Mouse (Mus musculus) T-helper 2 cell (primary cell): ENCODE results near the gene Ntrk2.

Source experiments
- in situ Hi-C: fragments of 300-600 bp; cut with MboI, MseI; formaldehyde crosslinking; loops from one replicate; pipeline ENCODE4 v1.15.1; 2025; ENCODE audit warnings: high pct_unique_total_duplicates

Ntrk2 gene

GRCm38 (mm10) chr13:58806397-58806892 is at the start of gene Ntrk2:
TSS of gene Ntrk2 (plus strand) at chr13:58806569.
- in situ Hi-C loops = no loop called here

- in situ Hi-C loops = no loop called here
These were observed 45.3 kb upstream of the Ntrk2 start for GRCm38 (mm10) chr13:58761003-58761630.

DNA sequence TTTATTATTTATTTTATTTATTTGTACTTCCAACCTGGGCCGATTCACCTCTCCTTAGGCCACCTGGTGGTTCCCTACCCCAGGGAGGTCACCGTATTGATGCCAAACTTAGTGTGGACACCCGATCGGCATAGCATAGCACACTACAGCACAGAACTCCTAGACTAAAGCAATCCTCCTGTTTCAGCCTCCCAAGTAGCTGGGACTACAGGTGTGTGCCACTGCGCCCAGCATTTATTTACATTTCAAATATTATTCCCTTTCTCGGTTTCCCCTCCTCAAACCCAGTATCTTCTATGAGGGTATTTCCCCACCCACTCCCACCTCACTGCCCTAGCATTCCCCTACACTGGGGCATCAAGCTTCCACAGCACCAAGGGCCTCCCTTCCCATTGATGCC is 38.1 kb upstream of the Ntrk2 start:
- in situ Hi-C loops = no loop called here

GRCm38 (mm10) chr13:58769438-58769837 is 36.9 kb upstream of the Ntrk2 start:
- in situ Hi-C loops = no loop called here

DNA sequence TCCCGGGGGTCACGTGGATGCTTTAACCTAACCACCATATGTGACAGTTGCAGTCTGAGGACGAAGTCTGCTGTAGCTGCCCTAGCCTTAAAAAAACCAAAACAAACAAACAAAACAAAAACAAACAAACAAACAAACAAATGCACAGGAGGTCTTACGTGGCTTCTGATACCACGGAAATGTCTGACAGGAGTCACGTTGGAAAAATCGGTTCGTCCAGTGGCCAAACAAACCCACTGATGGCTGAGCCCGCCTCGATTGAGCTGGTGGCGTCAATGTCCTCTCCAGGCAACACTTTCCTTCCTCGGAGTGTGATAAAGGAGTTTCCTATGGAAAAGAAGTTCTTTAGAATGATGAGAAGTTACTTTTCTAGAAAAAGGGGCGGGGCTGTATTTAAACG is 27.1 kb upstream of the Ntrk2 start:
- in situ Hi-C loops = no loop called here

- in situ Hi-C loops = no loop called here
These were observed 19.9 kb upstream of the Ntrk2 start for GRCm38 (mm10) chr13:58786476-58786875.

- in situ Hi-C loops = no loop called here
These were observed 15.6 kb upstream of the Ntrk2 start for GRCm38 (mm10) chr13:58790741-58791140.

GRCm38 (mm10) chr13:58797386-58797785 is 9.0 kb upstream of the Ntrk2 start:
- in situ Hi-C loops = no loop called here

- in situ Hi-C loops = no loop called here
These were observed 5.1 kb upstream of the Ntrk2 start for GRCm38 (mm10) chr13:58801291-58801690.

- in situ Hi-C loops = no loop called here
These were observed 2.5 kb upstream of the Ntrk2 start for GRCm38 (mm10) chr13:58803882-58804281.

GRCm38 (mm10) chr13:58805833-58806232 is 536 bp upstream of the Ntrk2 start:
- in situ Hi-C loops = no loop called here

GRCm38 (mm10) chr13:58806896-58807628 is 693 bp downstream of the Ntrk2 start:
- in situ Hi-C loops = no loop called here

GRCm38 (mm10) chr13:58807629-58808363 is 1.4 kb downstream of the Ntrk2 start:
- in situ Hi-C loops = no loop called here

DNA sequence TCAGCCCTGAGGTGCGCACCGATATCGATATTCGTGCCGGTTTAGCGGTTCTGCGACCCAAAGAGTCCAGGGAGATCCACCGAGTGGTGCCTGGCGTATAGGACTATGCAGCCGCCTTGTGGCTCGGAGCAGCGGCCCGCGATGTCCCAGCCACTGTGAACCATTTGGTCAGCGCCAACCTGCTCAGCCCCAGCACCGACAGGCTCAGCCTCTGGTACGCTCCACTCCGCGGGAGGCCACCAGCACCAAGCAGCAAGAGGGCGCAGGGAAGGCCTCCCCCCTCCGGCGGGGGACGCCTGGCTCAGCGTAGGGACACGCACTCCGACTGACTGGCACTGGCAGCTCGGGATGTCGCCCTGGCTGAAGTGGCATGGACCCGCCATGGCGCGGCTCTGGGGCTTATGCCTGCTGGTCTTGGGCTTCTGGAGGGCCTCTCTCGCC is 2.0 kb downstream of the Ntrk2 start:
- in situ Hi-C loops = no loop called here

DNA sequence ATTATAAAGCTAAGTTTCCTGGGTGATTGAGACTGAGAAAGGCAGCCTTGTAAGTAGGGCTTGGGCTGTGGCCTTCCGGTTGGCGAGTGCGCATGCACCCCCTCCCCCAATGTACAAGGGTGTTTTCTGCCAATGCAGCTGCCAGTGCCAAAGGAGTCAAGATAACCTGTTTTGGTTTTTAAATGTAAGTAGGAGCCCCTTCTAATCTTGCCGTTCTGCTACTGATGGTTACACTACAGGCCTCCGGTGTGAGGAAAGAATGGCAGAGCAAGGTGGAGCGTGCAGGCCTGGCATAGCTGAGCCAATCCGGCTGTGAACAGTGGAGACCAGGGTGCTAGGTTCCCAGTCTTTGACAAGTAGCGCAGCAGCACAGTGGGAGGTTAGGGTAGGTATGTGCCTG is 3.6 kb downstream of the Ntrk2 start:
- in situ Hi-C loops = no loop called here

GRCm38 (mm10) chr13:58824752-58825151 is 18.4 kb downstream of the Ntrk2 start:
- in situ Hi-C loops = no loop called here

DNA sequence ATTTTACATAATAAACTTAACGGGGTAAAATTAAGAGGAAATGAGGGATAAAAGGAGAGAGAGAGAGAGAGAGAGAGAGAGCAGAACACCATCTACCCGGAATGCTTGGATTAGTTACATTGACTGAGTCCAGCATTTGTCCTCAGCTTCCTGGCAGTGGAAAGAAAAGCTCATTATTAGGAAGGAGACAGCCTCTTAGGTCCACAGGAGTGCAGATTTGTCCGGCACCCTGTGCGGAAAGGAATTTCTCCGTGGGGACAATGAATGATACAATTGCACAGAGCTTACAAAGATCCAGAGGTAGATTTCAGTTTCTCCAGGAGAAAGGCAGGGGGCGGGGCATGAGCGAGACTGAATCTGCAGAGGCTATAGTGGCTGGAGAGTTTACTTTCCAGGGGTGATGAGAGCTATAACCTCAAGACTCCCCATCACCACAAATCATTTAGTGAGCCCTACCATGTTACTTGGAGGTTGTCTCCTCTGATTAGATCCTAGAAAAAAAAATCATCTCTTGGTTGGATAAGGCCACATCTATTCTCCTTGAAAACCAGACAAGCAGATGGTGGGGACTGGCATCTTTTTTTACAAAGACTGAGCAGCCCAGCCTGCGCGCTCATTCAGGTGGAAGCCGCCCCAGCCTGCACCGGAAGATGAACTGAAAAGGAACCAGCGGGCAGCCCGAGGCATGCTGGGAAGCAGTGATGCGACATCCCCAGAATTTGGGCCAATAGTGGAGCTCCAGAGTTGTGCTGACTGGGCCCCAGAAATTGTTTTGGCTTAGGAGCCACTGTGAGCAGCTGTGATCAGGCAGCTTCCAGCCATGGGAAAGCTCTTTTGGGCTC is 20.2 kb downstream of the Ntrk2 start:
- in situ Hi-C loops = no loop called here

DNA sequence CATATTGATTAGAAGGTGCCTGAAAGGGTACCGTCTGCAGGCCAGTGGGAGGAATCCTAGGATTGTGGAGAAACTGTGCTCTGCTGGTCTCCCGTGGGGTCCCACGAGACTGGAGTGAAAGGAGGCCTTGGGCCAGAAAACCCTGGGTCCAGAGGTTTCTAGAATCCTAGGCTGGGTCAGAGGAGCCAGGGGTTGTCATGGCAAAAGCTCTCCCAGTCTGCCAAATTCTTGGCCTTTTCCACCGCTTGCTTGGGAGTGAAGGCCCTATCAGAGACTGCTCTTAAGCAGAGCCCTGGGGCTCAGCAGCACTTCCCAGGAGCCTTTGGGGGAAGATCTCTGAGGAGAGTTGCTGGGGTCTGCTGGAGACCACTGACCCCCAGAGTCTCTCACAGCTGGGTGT is 25.6 kb downstream of the Ntrk2 start:
- in situ Hi-C loops = no loop called here

GRCm38 (mm10) chr13:58834726-58835125 is 28.4 kb downstream of the Ntrk2 start:
- in situ Hi-C loops = no loop called here

DNA sequence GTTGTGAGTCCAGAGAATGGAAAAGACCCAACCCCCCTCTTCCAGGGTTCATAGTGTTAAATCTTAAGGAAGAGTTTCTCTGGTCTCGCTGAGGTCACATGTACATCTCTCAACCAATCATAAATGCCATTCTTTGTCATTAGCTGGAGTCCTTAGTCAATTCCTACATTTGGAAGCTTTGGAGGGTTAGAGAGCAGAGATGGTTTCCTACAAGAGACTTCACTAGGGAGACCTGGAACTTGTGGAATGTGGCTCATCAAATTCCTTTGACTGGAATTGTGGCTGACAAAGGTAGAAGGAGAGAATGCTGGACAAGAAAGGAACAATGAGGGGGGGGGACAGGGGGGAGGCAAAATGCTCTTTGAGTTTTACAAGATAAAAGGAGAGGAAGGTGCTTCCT is 30.5 kb downstream of the Ntrk2 start:
- in situ Hi-C loops = no loop called here

DNA sequence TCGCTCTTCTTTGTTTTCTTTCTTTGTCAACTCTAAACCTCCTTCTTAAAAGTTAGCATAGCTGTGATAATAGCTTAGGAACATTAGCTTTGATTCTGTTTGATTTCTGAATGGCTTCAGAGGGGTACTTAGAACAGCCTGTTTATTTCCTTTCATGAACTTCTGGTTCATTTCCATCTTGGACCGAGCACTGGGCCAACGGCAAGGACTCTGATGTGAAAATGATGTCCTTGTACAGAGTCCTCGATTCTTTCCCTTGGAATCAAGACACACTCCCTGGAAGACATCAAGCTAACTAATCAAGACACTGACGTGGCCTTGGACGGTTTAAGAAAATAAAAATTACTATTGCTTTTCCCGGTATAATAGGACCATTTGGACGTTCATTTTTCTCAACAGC is 31.7 kb downstream of the Ntrk2 start:
- in situ Hi-C loops = no loop called here
